Mouse (Mus musculus) embryonic fibroblast, embryonic 13.5 days (primary cell): ENCODE data around the gene Timeless.

Experiments
- CTCF ChIP-seq: IDR thresholded peaks from 2 replicates; pipeline ENCODE4 v1.5.1; 2011; ENCODE audit warnings: mild to moderate bottlenecking, control low read depth, low read length, moderate library complexity, borderline replicate concordance; ENCODE audit not compliant: insufficient read depth
- POLR2A ChIP-seq: IDR thresholded peaks from 2 replicates; pipeline ENCODE4 v1.6.1; 2011; ENCODE audit warnings: low read depth, mild to moderate bottlenecking, control low read depth, low read length, moderate library complexity

DNA sequence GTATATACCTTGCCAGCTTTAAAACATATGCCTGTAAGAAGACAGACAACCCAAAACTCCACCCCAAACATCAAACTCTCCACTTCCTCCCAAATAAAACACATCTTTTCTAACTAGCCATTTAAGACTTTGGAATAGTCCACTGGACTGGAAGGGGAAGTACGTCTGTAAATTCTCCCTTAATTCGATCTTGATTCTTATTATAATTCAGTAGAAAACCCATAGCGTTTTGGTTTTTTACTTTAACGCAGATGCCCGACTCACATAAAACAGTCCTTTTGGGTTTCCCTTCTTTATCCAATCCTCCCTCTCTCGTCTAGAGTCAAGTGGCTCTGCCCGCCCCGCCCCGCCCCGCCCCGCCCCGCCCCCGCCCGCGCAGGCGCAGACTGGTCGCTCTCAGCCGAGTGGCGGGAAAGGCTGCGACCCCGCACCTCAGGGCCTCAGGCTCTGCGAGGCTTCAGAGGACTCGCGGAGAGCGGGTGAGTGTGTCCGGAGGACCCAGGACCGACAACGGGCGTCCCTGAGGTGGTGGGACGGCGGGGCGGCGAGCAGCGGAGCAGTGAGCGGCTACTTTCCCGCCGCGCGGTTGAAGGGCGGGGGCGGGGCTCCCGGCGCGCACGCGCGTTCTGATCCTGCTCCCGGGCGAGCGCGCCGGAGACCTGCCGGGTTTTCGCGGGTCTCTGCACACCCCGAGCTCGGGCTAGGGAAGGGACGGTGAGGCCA lies at the start of gene Timeless:
- TF ChIP-seq CTCF (no peak), POLR2A (peak; percentile 82)
